Mouse (Mus musculus) midbrain, embryonic 10.5 days (tissue): ENCODE measurements around the gene Tbc1d14. TPM values are rescaled to one million over a fixed set of nuclear protein-coding genes. Genes with fewer than 3 reads are reported as not detected.

ENCODE experiments used
- DNase-seq: peaks from one replicate; pipeline ENCODE4 v3.0.0-alpha.2; 2017; ENCODE audit warnings: low spot score
- H3K27ac ChIP-seq: fragments of 300-500 bp; sonication (generic); replicated peaks from 2 replicates; pipeline ENCODE4 v1.5.1; 2016; ENCODE audit warnings: mild to moderate bottlenecking
- H3K27me3 ChIP-seq: fragments of 300-500 bp; sonication (generic); 2 replicates; pipeline ENCODE4 v1.6.1; 2016; ENCODE audit warnings: low read depth, mild to moderate bottlenecking; ENCODE audit not compliant: poor library complexity, severe bottlenecking
- H3K36me3 ChIP-seq: fragments of 300-500 bp; sonication (generic); 2 replicates; pipeline ENCODE4 v1.6.1; 2016; ENCODE audit warnings: mild to moderate bottlenecking, moderate library complexity
- H3K4me1 ChIP-seq: fragments of 300-500 bp; sonication (generic); 2 replicates; pipeline ENCODE4 v1.6.1; 2016
- H3K4me3 ChIP-seq: fragments of 300-500 bp; sonication (generic); 2 replicates; pipeline ENCODE4 v1.5.1; 2016; ENCODE audit warnings: mild to moderate bottlenecking, moderate library complexity
- H3K9me3 ChIP-seq: fragments of 300-500 bp; sonication (generic); replicated peaks from 2 replicates; pipeline ENCODE4 v1.6.1; 2016; ENCODE audit warnings: mild to moderate bottlenecking
- WGBS: fragments of 180-500 bp; shearing (Covaris S2); methylation state at CpG from one replicate; pipeline ENCODE4 v1.1.7; 2016; 5-methylcytosine and 5-hydroxymethylcytosine counted together
- polyA plus RNA-seq: library from polyadenylated mRNA; unstranded; fragments of >200 nt; fragmentation: Nextera tagmentation; extraction: Ambion mirVana; gene quantifications from 2 replicates; pipeline ENCODE4 v1.2.1, GENCODE M21; 2016

Tbc1d14 gene
- polyA plus RNA-seq, 1 experiment from 2014 or later = 35.2 TPM

- no peaks in the 10 kb centered on the region for H3K36me3 ChIP-seq
- no peak for DNase-seq
- WGBS = 90% methylated on average over 6 of the region's 6 CpGs
These were observed 33.4 kb downstream of the Tbc1d14 start for GRCm38 (mm10) chr5:36559510-36560235.

GRCm38 (mm10) chr5:36559106-36559505 is 34.0 kb downstream of the Tbc1d14 start:
- Histone ChIP-seq H3K4me3 (no peak overlapping the region), H3K4me1 (peaks cover 20% of the 10 kb centered on the region), H3K9me3 (no peaks in the 10 kb centered on the region), H3K36me3 (no peaks in the 10 kb centered on the region), H3K27me3 (no peaks in the 10 kb centered on the region), H3K27ac (no peak overlapping the region)
- WGBS = 87% methylated on average over 5 of the region's 5 CpGs
- no peak for DNase-seq

More at GRCm38 (mm10) chr5:36559510-36560235, 33.4 kb downstream of the Tbc1d14 start:
- Histone ChIP-seq H3K27me3 (no peaks in the 10 kb centered on the region), H3K4me3 (no peak overlapping the region), H3K4me1 (peaks cover 22% of the 10 kb centered on the region), H3K9me3 (no peaks in the 10 kb centered on the region), H3K27ac (no peak overlapping the region)

GRCm38 (mm10) chr5:36558526-36558925 is 34.5 kb downstream of the Tbc1d14 start:
- Histone ChIP-seq H3K4me3 (no peak overlapping the region), H3K4me1 (peaks cover 19% of the 10 kb centered on the region), H3K9me3 (no peaks in the 10 kb centered on the region), H3K27me3 (no peaks in the 10 kb centered on the region), H3K27ac (no peak overlapping the region), H3K36me3 (no peaks in the 10 kb centered on the region)
- no peak for DNase-seq
- 88% methylated on average over 2 of the region's 2 CpGs for WGBS

GRCm38 (mm10) chr5:36557584-36558308 is 35.3 kb downstream of the Tbc1d14 start:
- no peaks in the 10 kb centered on the region for H3K9me3 ChIP-seq
- H3K4me1 ChIP-seq = peaks cover 14% of the 10 kb centered on the region
- H3K36me3 ChIP-seq = no peaks in the 10 kb centered on the region
- no peak overlapping the region for H3K4me3 ChIP-seq
- no peaks in the 10 kb centered on the region for H3K27me3 ChIP-seq
- no peak for DNase-seq
- WGBS = 47% methylated on average over 7 of the region's 7 CpGs
- H3K27ac ChIP-seq = no peak overlapping the region

GRCm38 (mm10) chr5:36556906-36557305 is 36.2 kb downstream of the Tbc1d14 start:
- Histone ChIP-seq H3K9me3 (no peaks in the 10 kb centered on the region), H3K36me3 (no peaks in the 10 kb centered on the region), H3K27me3 (no peaks in the 10 kb centered on the region), H3K4me3 (no peak overlapping the region), H3K27ac (no peak overlapping the region), H3K4me1 (peaks cover 12% of the 10 kb centered on the region)
- 72% methylated on average over 3 of the region's 3 CpGs for WGBS
- no peak for DNase-seq

GRCm38 (mm10) chr5:36556289-36556688 is 36.8 kb downstream of the Tbc1d14 start:
- Histone ChIP-seq H3K27me3 (no peaks in the 10 kb centered on the region), H3K9me3 (no peaks in the 10 kb centered on the region), H3K27ac (no peak overlapping the region), H3K4me1 (peaks cover 12% of the 10 kb centered on the region), H3K36me3 (no peaks in the 10 kb centered on the region), H3K4me3 (no peak overlapping the region)
- DNase-seq = no peak
- 68% methylated on average over 4 of the region's 4 CpGs for WGBS

- H3K27me3 ChIP-seq = no peaks in the 10 kb centered on the region
- peaks cover 16% of the 10 kb centered on the region for H3K4me1 ChIP-seq
- H3K27ac ChIP-seq = no peak overlapping the region
- no peak overlapping the region for H3K4me3 ChIP-seq
- 83% methylated on average over 5 of the region's 5 CpGs for WGBS
- no peak for DNase-seq
- H3K9me3 ChIP-seq = no peaks in the 10 kb centered on the region
- H3K36me3 ChIP-seq = no peaks in the 10 kb centered on the region
These were observed 38.6 kb downstream of the Tbc1d14 start for GRCm38 (mm10) chr5:36554496-36554895.

- Histone ChIP-seq H3K4me3 (no peak overlapping the region), H3K27ac (no peak overlapping the region), H3K36me3 (no peaks in the 10 kb centered on the region), H3K9me3 (no peaks in the 10 kb centered on the region), H3K27me3 (no peaks in the 10 kb centered on the region), H3K4me1 (peaks cover 21% of the 10 kb centered on the region)
- DNase-seq = no peak
- 91% methylated on average over 4 of the region's 4 CpGs for WGBS
These were observed 39.2 kb downstream of the Tbc1d14 start for GRCm38 (mm10) chr5:36553886-36554285.

- no peaks in the 10 kb centered on the region for H3K27me3 ChIP-seq
- WGBS = 91% methylated on average over 2 of the region's 2 CpGs
- no peak for DNase-seq
- peaks cover 21% of the 10 kb centered on the region for H3K4me1 ChIP-seq
- H3K36me3 ChIP-seq = no peaks in the 10 kb centered on the region
- H3K4me3 ChIP-seq = no peak overlapping the region
- no peak overlapping the region for H3K27ac ChIP-seq
- no peaks in the 10 kb centered on the region for H3K9me3 ChIP-seq
These were observed 39.9 kb downstream of the Tbc1d14 start for GRCm38 (mm10) chr5:36553056-36553606.

- 90% methylated on average over 4 of the region's 4 CpGs for WGBS
- Histone ChIP-seq H3K9me3 (no peaks in the 10 kb centered on the region), H3K27me3 (no peaks in the 10 kb centered on the region), H3K4me1 (peaks cover 15% of the 10 kb centered on the region), H3K36me3 (no peaks in the 10 kb centered on the region), H3K27ac (no peak overlapping the region), H3K4me3 (no peak overlapping the region)
- DNase-seq = no peak
These were observed 40.7 kb downstream of the Tbc1d14 start for GRCm38 (mm10) chr5:36552391-36552790.

GRCm38 (mm10) chr5:36549243-36549642 is 43.8 kb downstream of the Tbc1d14 start:
- DNase-seq = no peak
- Histone ChIP-seq H3K4me3 (no peak overlapping the region), H3K4me1 (peaks cover 22% of the 10 kb centered on the region), H3K27me3 (no peaks in the 10 kb centered on the region), H3K9me3 (no peaks in the 10 kb centered on the region), H3K27ac (no peak overlapping the region; the same call in 1 of the 2 replicates), H3K36me3 (no peaks in the 10 kb centered on the region)
- 71% methylated on average over 6 of the region's 6 CpGs for WGBS

GRCm38 (mm10) chr5:36544765-36545164 is 48.3 kb downstream of the Tbc1d14 start:
- peaks cover 19% of the 10 kb centered on the region for H3K4me1 ChIP-seq
- H3K27me3 ChIP-seq = no peaks in the 10 kb centered on the region
- WGBS = 89% methylated on average over 1 of the region's 1 CpGs
- no peaks in the 10 kb centered on the region for H3K36me3 ChIP-seq
- no peaks in the 10 kb centered on the region for H3K9me3 ChIP-seq
- no peak overlapping the region for H3K27ac ChIP-seq
- no peak overlapping the region for H3K4me3 ChIP-seq
- DNase-seq = no peak

GRCm38 (mm10) chr5:36540928-36541327 is 52.1 kb downstream of the Tbc1d14 start:
- Histone ChIP-seq H3K27ac (no peak overlapping the region), H3K36me3 (no peaks in the 10 kb centered on the region), H3K27me3 (no peaks in the 10 kb centered on the region), H3K4me1 (peaks cover 13% of the 10 kb centered on the region; the same call in 1 of the 2 replicates), H3K9me3 (no peaks in the 10 kb centered on the region), H3K4me3 (no peak overlapping the region)
- DNase-seq = no peak
- 87% methylated on average over 2 of the region's 2 CpGs for WGBS
